Mouse (Mus musculus) bone marrow macrophage, adult 2 months (primary cell): ENCODE measurements around the gene Tub.

Experiments used
- CTCF ChIP-seq: IDR thresholded peaks from 2 replicates; pipeline ENCODE4 v1.5.1; 2012; ENCODE audit warnings: low read depth, mild to moderate bottlenecking, low read length, moderate library complexity
- POLR2A ChIP-seq: IDR thresholded peaks from 2 replicates; pipeline ENCODE4 v1.6.1; 2012; ENCODE audit warnings: mild to moderate bottlenecking, low read depth, low read length, borderline replicate concordance

DNA sequence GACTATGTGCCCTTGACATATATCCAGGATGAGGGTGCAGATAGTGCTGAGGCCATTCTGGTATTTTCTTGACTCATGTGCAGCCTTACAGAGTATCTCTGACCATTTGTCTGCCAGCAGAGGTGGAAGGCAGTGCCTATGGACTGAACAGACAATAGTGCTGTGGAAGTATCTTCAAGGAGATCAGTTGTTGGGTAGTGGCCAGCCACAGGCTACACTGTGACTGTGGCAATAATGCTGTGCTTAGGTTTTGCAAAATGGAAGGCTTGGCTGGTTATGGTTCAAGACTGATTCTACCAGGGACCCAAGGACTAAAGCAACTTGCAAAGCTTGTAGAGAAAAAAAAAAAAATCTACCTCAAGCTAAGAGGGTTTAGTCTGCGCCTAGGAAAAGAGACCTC, 62.4 kb downstream of the Tub start:
- no peak for TF ChIP-seq CTCF
- TF ChIP-seq POLR2A: no peak
